Mouse (Mus musculus): ENCODE measurements around the gene Ext2. TPM values are rescaled to one million over a fixed set of nuclear protein-coding genes. Genes with fewer than 3 reads are reported as not detected.
A peak's percentile ranks its signal among the peaks of the same experiment; 100 is the strongest.

Ext2 gene
- total RNA-seq, 2 experiments from 2014 or later = 50.9 to 52.8 TPM

DNA sequence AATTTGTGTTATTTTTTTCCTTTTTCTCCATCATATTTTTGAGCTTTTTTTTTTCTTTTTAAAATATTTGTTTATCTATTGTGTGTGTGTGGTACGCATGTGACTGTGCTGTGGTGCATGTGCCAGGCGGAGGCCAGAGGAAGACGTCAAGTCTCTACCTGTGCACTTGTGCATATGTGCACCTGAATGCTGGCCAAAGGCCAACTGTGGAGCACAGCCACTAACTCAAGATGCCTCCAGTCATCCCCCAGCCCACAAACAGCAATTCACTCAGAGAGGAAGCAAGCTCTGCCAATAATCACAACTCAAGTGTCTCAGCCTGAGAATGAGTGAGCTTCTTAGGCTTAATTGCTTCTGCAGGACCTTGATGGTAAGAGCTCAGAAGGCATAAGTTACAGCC, 58.2 kb downstream of the Ext2 start:
- H3K4me3 ChIP-seq = no peak overlapping the region
- TF ChIP-seq CTCF (conservative IDR thresholded peaks at IDR 0.05) = no peak
- H3K27ac ChIP-seq = no peak overlapping the region
- no peak for DNase-seq (ENCODE audit: low spot score in 2 of 2)

DNA sequence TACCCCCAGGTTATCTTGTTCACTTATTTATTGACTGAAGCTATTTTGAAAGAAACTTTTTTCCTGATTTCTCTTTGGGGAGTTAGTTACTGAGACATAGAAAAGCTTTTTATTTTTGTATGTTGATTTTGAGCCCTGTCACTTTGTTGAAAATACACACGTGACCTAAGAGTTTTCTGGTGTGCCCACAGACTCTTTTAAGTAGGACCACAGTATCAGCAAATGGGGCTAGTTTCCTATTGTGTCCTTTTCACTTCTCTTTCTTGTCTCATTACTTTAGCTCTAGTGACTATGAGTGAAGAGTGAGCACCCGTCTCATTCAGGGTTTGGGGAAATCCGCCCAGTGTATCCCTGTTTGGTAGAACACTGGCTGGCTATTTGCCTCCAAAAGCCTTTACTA, 62.0 kb downstream of the Ext2 start:
- Histone ChIP-seq H3K27ac (no peak overlapping the region), H3K4me3 (no peak overlapping the region)
- TF ChIP-seq CTCF (conservative IDR thresholded peaks at IDR 0.05) = no peak
- DNase-seq (ENCODE audit: low spot score in 2 of 2) = no peak

DNA sequence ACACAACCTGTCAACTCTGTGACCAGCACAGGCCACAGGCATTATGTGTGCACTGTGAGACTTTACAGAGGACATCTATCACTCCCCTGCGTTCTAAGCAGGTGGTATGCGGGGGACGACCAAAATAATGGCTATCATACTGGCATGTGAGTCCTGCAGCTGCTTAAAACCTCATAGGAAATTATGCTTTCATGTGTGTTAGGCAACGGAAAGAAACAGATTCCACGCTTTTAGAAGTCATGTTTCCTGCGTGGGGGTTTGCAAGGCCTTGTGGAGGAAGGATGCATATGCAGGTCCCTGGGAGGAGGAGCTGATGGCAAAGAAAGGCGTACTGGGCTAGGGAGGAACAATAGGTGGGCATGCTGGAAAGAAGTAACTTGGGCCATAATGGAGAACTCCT, 63.2 kb downstream of the Ext2 start:
- Histone ChIP-seq H3K27ac (peak overlapping the region; percentile 44), H3K4me3 (no peak overlapping the region)
- peak in 1 of 2 experiments; percentile 24 for DNase-seq (ENCODE audit: low spot score in 2 of 2)
- TF ChIP-seq CTCF (conservative IDR thresholded peaks at IDR 0.05) = peak; percentile 33

DNA sequence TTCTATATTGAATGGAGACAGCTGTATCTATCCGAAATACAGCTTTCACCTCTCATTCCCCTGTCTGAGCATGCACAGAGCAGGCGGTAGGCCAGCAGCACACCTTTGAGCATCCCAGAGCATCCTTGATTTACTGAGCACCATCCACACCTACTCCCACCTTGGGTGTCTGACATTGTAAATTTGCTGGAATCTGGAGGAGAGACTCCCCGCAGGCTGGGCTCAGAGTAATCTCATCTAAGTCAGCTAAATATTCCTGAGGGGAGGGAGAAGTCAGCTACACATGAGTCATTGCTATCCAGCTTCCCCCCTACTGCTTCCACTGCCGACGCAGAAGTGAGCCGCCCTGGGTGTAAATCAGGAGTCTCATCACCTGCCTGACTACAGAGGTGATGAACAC, 64.1 kb downstream of the Ext2 start:
- DNase-seq (ENCODE audit: low spot score in 2 of 2) = peak in 1 of 2 experiments; percentile 41
- H3K27ac ChIP-seq = peak overlapping the region; percentile 68
- no peak for TF ChIP-seq CTCF (conservative IDR thresholded peaks at IDR 0.05)
- no peak overlapping the region for H3K4me3 ChIP-seq

DNA sequence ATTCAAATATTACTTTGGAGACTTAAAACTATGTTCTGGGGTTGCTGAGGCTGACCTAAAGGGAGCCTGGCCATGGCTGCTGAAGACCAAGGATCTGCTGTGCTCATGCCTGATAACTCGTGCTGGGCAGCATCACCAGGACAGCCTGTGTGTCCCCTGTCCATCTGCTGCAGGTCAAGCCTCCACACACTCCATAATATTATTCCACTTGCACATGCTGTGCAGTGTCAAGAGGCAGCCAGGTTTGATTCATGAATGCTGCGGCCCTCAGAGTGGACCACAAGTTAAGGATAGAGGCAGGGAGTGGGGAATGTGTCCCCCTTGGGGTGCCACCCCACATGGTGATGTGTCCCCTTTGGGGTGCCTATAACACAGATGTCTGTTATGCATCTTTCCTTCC, 68.0 kb downstream of the Ext2 start:
- Histone ChIP-seq H3K27ac (no peak overlapping the region; the same call in 1 of the 2 replicates), H3K4me3 (no peak overlapping the region)
- DNase-seq (ENCODE audit: low spot score in 2 of 2) = no peak
- no peak for TF ChIP-seq CTCF (conservative IDR thresholded peaks at IDR 0.05)

DNA sequence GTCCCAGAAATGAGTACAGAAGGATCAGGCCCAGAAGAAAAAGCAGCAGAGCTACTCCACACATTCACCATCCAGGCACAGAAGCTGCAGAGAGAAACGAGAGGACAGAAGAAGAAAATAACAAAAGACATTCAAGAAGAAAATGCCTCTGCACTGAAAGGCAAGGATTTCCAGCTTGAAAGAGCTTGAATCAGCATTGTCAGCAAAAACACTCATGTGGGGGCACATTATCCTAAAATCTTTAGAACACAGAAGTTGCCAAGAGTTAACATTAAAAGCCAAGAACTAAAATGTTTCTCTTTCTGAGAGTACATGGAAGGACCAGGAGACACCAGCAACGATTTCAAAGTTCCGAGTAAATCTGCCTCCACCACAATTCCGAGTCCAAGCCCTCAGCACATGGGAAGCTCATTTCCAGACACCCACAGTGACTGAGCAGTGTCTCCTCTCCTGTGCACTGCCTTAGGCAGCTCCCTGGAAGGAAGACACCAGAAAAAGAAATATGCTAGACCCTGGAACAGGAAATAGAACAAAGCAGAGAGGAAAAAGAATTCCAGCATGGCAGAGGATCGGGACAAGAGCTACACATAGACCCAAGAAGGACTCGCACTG, 69.1 kb downstream of the Ext2 start:
- H3K27ac ChIP-seq = peak overlapping the region; percentile 0; the same call in 1 of the 2 replicates
- no peak overlapping the region for H3K4me3 ChIP-seq
- DNase-seq (ENCODE audit: low spot score in 2 of 2) = no peak
- no peak for TF ChIP-seq CTCF (conservative IDR thresholded peaks at IDR 0.05)

DNA sequence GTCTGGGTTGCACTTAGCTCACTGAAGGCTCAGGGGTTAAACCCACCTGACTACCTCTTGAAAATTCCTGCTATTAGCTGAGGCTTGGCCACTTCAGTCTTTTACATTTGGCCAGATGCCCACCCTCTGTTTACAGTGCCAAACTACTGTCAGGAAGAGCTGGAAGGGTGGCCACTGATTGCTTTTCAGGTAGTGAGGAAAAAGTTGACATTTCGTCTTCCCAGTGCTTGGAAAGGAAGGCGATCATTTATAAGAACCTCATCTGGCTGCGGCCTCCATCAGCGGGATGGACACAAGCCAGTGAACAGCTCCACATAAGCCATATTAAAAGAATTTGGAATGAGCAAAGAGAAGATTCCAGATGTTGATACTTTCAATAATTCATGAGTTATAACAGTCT, 72.7 kb downstream of the Ext2 start:
- H3K27ac ChIP-seq = no peak overlapping the region
- H3K4me3 ChIP-seq = no peak overlapping the region
- no peak for DNase-seq (ENCODE audit: low spot score in 2 of 2)
- TF ChIP-seq CTCF (conservative IDR thresholded peaks at IDR 0.05) = no peak

DNA sequence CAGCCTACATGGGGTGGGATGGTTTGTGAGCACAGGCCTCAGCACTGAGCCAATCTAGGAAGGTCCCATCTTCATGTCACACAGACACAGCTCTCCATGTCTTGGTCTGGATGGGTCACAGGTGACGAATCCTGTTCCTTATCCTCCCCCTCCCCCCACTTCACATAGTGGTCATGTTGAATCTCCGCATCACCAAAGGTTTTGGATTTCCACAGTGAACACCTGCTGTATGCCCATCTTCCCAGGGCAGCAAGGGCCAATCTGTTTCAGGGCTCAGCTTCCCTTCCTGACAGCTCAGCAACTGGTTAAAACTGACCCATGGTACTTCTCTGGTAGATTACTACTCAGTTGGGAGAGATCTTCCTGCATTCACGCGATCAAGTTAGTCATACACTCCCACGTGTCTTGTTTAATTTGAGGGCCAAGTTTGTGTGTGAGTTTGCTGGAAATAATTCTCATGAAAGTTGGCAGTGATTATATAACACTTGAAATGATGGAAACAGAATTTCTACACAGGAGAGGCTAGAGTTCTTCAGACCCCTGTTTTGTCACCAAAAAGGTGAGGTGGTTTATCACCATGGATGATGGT, 74.7 kb downstream of the Ext2 start:
- no peak for TF ChIP-seq CTCF (conservative IDR thresholded peaks at IDR 0.05)
- Histone ChIP-seq H3K27ac (0 out of 2 replicates have a peak overlapping the region, but pooled peaks have one; percentile 18), H3K4me3 (no peak overlapping the region)
- no peak for DNase-seq (ENCODE audit: low spot score in 2 of 2)

DNA sequence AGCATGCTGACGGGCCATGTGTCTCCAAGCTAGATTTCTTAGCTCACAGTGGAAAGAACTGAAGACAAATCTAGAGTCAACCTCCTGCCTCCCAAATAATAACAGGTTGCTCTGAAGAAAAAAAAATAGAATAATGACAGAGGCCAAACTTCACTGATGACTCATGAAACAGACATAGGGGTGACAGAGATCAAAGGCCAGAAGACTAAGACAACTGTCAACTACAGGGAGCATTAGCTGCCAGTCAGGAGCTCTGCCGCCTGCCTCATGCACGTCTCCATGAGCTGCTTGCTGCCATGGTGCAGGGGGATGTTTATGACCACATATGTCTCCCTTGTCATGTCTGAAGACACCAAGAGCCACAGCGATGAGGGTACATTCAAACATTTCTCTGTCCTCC, 75.7 kb downstream of the Ext2 start:
- TF ChIP-seq CTCF (conservative IDR thresholded peaks at IDR 0.05) = no peak

DNA sequence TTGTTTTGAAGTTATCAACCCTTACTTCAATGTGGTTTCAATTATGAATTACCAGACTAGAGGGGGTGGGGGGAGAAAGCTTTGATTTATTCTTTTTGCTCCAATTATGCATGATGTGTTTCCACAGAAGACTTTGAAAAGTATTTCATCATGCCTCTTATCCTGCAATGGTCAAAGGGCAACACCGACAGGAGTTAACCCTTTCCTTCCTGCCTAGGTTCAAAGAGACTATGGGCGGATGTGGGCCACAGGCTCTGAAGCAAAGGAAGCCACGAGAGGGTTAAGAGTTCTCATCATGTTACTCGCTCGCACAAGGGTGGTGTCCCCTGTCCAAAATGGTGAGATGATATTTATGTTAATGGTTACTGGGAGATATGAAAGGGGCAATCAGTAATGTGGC, 76.2 kb downstream of the Ext2 start:
- H3K27ac ChIP-seq = no peak overlapping the region

More for the DNA sequence above, 75.7 kb downstream of the Ext2 start:
- H3K4me3 ChIP-seq = no peak overlapping the region
- no peak overlapping the region for H3K27ac ChIP-seq
- no peak for DNase-seq (ENCODE audit: low spot score in 2 of 2)

DNA sequence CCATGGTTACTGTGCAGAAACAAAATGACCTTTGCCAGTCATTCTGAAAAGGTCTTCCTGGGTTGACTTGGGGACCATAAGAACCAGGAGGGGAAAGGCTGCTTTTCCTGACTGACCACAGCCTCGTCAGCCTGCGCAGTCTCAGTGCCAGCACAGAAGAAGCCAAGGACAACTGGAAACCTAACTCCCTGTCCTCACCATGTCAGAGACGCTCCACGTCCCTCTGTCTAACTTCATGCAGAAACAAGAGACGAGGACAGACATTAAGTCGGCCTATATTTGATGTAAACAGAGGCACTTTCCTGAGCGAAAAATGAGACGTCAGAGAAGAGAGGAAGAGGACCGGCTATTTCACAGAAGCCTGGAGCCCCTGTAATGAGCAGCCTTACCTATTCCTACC, 76.6 kb downstream of the Ext2 start:
- no peak for TF ChIP-seq CTCF (conservative IDR thresholded peaks at IDR 0.05)
- no peak overlapping the region for H3K4me3 ChIP-seq
- peak overlapping the region; percentile 89 for H3K27ac ChIP-seq
- no peak for DNase-seq (ENCODE audit: low spot score in 2 of 2)

More for the DNA sequence above, 76.2 kb downstream of the Ext2 start:
- no peak for TF ChIP-seq CTCF (conservative IDR thresholded peaks at IDR 0.05)
- H3K4me3 ChIP-seq = no peak overlapping the region
- DNase-seq (ENCODE audit: low spot score in 2 of 2) = no peak

DNA sequence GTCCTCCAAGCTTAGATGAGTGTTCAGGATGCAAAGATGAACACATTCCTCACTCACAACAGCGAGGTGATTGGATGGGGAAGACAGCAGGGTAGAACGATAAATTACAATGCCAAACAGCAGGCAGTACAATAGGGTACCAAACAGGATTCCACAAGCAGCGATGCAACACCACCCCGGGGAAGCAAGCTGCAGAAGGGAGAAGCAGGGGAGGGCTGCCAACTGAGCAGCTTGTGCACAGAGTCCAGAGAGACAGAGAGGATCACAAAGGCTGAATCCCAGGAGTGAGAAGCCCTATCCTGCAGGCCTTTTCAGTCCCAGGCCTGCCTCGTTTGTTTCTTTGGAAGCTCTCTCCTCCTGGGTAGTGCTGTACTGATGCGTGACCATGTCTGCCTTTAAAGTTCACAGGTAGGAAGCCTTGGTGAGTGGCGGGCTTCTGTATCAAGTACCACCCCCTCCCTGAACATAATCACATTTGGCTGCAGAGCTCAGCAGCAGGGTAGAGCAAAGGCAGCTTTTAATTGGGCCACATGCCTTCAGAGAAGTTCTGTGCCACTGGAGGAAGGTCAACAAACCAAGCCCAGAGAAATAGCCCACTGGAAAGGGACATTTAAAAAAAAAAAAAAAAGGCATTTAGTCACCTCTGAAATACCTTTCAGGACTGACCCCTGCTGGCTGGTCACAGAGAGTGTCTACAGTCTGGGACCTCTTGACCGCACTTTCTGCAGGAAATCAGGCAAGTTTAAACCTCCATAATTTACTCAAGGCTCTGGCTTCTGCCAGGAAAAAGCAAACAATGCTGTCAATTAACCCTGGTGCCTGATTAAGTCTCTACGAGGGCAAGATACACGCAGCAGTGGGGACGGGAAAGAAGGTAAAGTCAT, 77.8 kb downstream of the Ext2 start:
- Histone ChIP-seq H3K27ac (peak overlapping the region; percentile 89), H3K4me3 (no peak overlapping the region)
- no peak for TF ChIP-seq CTCF (conservative IDR thresholded peaks at IDR 0.05)
- peak; percentile 67 to 69 for DNase-seq (ENCODE audit: low spot score in 2 of 2)

DNA sequence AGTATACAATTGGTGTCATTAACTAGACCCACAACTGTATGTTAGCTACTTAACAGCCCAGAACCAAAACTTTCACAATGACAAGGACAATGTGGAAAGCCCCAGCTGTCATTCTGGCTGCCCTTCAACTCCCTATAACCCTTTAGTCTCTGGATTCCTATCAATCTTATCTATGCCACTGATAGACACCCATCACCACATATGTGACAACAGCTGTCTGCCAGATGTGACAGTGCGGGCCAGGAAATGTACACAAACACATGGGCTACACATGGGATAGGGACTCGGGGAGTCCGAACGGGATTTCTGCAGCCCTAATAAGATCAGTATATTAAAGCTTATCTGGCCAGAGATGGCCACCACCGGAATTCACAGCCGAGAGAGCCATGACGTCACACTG, 80.7 kb downstream of the Ext2 start:
- H3K4me3 ChIP-seq = no peak overlapping the region
- DNase-seq (ENCODE audit: low spot score in 2 of 2) = no peak
- H3K27ac ChIP-seq = peak overlapping the region; percentile 6; the same call in 1 of the 2 replicates
- TF ChIP-seq CTCF (conservative IDR thresholded peaks at IDR 0.05) = no peak

All from layer of hippocampus, adult 2 months (tissue).